Mouse (Mus musculus): Measurements from ENCODE around the gene Ldb3.

Ldb3 gene

GRCm38 (mm10) chr14:34586871-34587270, 1.6 kb downstream of the Ldb3 start:
- H3K4me1 ChIP-seq (replicated peaks; ENCODE audit: low read depth, low read length): peaks cover 16% of the 10 kb centered on the region
- H3K4me3 ChIP-seq (replicated peaks; ENCODE audit: low read length): no peak overlapping the region
- no peak for TF ChIP-seq POU5F1 (IDR thresholded peaks at IDR 0.05; ENCODE audit: borderline replicate concordance, low read length)
- no peaks in the 10 kb centered on the region for H3K36me3 ChIP-seq (ENCODE audit: insufficient read depth, low read length)
- H3K9me3 ChIP-seq (ENCODE audit: low read length): no peaks in the 10 kb centered on the region
- H3K27me3 ChIP-seq (ENCODE audit: insufficient read depth, low read length): 0 out of 2 replicates have a peak, but pooled peaks cover 3% of the 10 kb centered on the region

- Histone ChIP-seq H3K27me3 (ENCODE audit: insufficient read depth, low read length) (peaks cover 7% of the 10 kb centered on the region; the same call in 1 of the 2 replicates), H3K4me1 (replicated peaks; ENCODE audit: low read depth, low read length) (peaks cover 2% of the 10 kb centered on the region), H3K9me3 (ENCODE audit: low read length) (no peaks in the 10 kb centered on the region), H3K4me3 (replicated peaks; ENCODE audit: low read length) (no peak overlapping the region), H3K36me3 (ENCODE audit: insufficient read depth, low read length) (no peaks in the 10 kb centered on the region)
- TF ChIP-seq POU5F1 (IDR thresholded peaks at IDR 0.05; ENCODE audit: borderline replicate concordance, low read length): no peak
- no peak for TF ChIP-seq NANOG (IDR thresholded peaks at IDR 0.05; ENCODE audit: borderline replicate concordance, low read length)
- TF ChIP-seq CTCF (conservative IDR thresholded peaks at IDR 0.05; ENCODE audit: low read length): no peak
Measured at GRCm38 (mm10) chr14:34585358-34586105, 3.0 kb downstream of the Ldb3 start.

- no peaks in the 10 kb centered on the region for H3K36me3 ChIP-seq (ENCODE audit: insufficient read depth, low read length)
- no peaks in the 10 kb centered on the region for H3K9me3 ChIP-seq (ENCODE audit: low read length)
- H3K4me1 ChIP-seq (replicated peaks; ENCODE audit: low read depth, low read length): no peaks in the 10 kb centered on the region; the same call in 1 of the 2 replicates
- H3K4me3 ChIP-seq (replicated peaks; ENCODE audit: low read length): no peak overlapping the region
- peaks cover 7% of the 10 kb centered on the region; the same call in 1 of the 2 replicates for H3K27me3 ChIP-seq (ENCODE audit: insufficient read depth, low read length)
- TF ChIP-seq POU5F1 (IDR thresholded peaks at IDR 0.05; ENCODE audit: borderline replicate concordance, low read length): no peak
- no peak for TF ChIP-seq CTCF (conservative IDR thresholded peaks at IDR 0.05; ENCODE audit: low read length)
- TF ChIP-seq NANOG (IDR thresholded peaks at IDR 0.05; ENCODE audit: borderline replicate concordance, low read length): no peak
Measured at GRCm38 (mm10) chr14:34582740-34583427, 5.6 kb downstream of the Ldb3 start.

- no peaks in the 10 kb centered on the region for H3K36me3 ChIP-seq (ENCODE audit: insufficient read depth, low read length)
- H3K27me3 ChIP-seq (ENCODE audit: insufficient read depth, low read length): peaks cover 10% of the 10 kb centered on the region
- no peak overlapping the region for H3K4me3 ChIP-seq (replicated peaks; ENCODE audit: low read length)
- TF ChIP-seq CTCF (conservative IDR thresholded peaks at IDR 0.05; ENCODE audit: low read length) (no peak), POU5F1 (IDR thresholded peaks at IDR 0.05; ENCODE audit: borderline replicate concordance, low read length) (no peak), NANOG (IDR thresholded peaks at IDR 0.05; ENCODE audit: borderline replicate concordance, low read length) (no peak)
- no peaks in the 10 kb centered on the region for H3K9me3 ChIP-seq (ENCODE audit: low read length)
- peaks cover 26% of the 10 kb centered on the region for H3K4me1 ChIP-seq (replicated peaks; ENCODE audit: low read depth, low read length)
Measured at GRCm38 (mm10) chr14:34576858-34577257, 11.6 kb downstream of the Ldb3 start.

GRCm38 (mm10) chr14:34574068-34574467, 14.4 kb downstream of the Ldb3 start:
- no peaks in the 10 kb centered on the region for H3K9me3 ChIP-seq (ENCODE audit: low read length)
- peaks cover 13% of the 10 kb centered on the region for H3K27me3 ChIP-seq (ENCODE audit: insufficient read depth, low read length)
- H3K36me3 ChIP-seq (ENCODE audit: insufficient read depth, low read length): no peaks in the 10 kb centered on the region
- no peak overlapping the region for H3K4me3 ChIP-seq (replicated peaks; ENCODE audit: low read length)
- no peak for TF ChIP-seq NANOG (IDR thresholded peaks at IDR 0.05; ENCODE audit: borderline replicate concordance, low read length)
- TF ChIP-seq CTCF (conservative IDR thresholded peaks at IDR 0.05; ENCODE audit: low read length): peak; percentile 10; the same call in 1 of the 2 replicates
- H3K4me1 ChIP-seq (replicated peaks; ENCODE audit: low read depth, low read length): peaks cover 42% of the 10 kb centered on the region

GRCm38 (mm10) chr14:34573348-34573913, 15.1 kb downstream of the Ldb3 start:
- H3K27me3 ChIP-seq (ENCODE audit: insufficient read depth, low read length): peaks cover 16% of the 10 kb centered on the region
- 0 out of 2 replicates have a peak overlapping the region, but pooled peaks have one; percentile 17 for H3K4me3 ChIP-seq (replicated peaks; ENCODE audit: low read length)
- H3K36me3 ChIP-seq (ENCODE audit: insufficient read depth, low read length): no peaks in the 10 kb centered on the region
- no peak for TF ChIP-seq CTCF (conservative IDR thresholded peaks at IDR 0.05; ENCODE audit: low read length)
- TF ChIP-seq NANOG (IDR thresholded peaks at IDR 0.05; ENCODE audit: borderline replicate concordance, low read length): no peak
- no peak for TF ChIP-seq POU5F1 (IDR thresholded peaks at IDR 0.05; ENCODE audit: borderline replicate concordance, low read length)
- H3K9me3 ChIP-seq (ENCODE audit: low read length): no peaks in the 10 kb centered on the region
- peaks cover 44% of the 10 kb centered on the region for H3K4me1 ChIP-seq (replicated peaks; ENCODE audit: low read depth, low read length)

- Histone ChIP-seq H3K27me3 (ENCODE audit: insufficient read depth, low read length) (peaks cover 22% of the 10 kb centered on the region), H3K4me3 (replicated peaks; ENCODE audit: low read length) (no peak overlapping the region), H3K36me3 (ENCODE audit: insufficient read depth, low read length) (no peaks in the 10 kb centered on the region), H3K9me3 (ENCODE audit: low read length) (no peaks in the 10 kb centered on the region), H3K4me1 (replicated peaks; ENCODE audit: low read depth, low read length) (peaks cover 44% of the 10 kb centered on the region)
- TF ChIP-seq NANOG (IDR thresholded peaks at IDR 0.05; ENCODE audit: borderline replicate concordance, low read length): no peak
- TF ChIP-seq POU5F1 (IDR thresholded peaks at IDR 0.05; ENCODE audit: borderline replicate concordance, low read length): no peak
- no peak for TF ChIP-seq CTCF (conservative IDR thresholded peaks at IDR 0.05; ENCODE audit: low read length)
Measured at GRCm38 (mm10) chr14:34571610-34572387, 16.7 kb downstream of the Ldb3 start.

GRCm38 (mm10) chr14:34570903-34571302, 17.6 kb downstream of the Ldb3 start:
- no peaks in the 10 kb centered on the region for H3K36me3 ChIP-seq (ENCODE audit: insufficient read depth, low read length)
- no peak overlapping the region for H3K4me3 ChIP-seq (replicated peaks; ENCODE audit: low read length)
- H3K9me3 ChIP-seq (ENCODE audit: low read length): no peaks in the 10 kb centered on the region
- TF ChIP-seq POU5F1 (IDR thresholded peaks at IDR 0.05; ENCODE audit: borderline replicate concordance, low read length): no peak
- TF ChIP-seq CTCF (conservative IDR thresholded peaks at IDR 0.05; ENCODE audit: low read length): no peak
- no peak for TF ChIP-seq NANOG (IDR thresholded peaks at IDR 0.05; ENCODE audit: borderline replicate concordance, low read length)
- peaks cover 38% of the 10 kb centered on the region for H3K4me1 ChIP-seq (replicated peaks; ENCODE audit: low read depth, low read length)
- H3K27me3 ChIP-seq (ENCODE audit: insufficient read depth, low read length): peaks cover 21% of the 10 kb centered on the region
